8 mouse cellular contexts compared by ENCODE assay signal in the genomic region with DNA sequence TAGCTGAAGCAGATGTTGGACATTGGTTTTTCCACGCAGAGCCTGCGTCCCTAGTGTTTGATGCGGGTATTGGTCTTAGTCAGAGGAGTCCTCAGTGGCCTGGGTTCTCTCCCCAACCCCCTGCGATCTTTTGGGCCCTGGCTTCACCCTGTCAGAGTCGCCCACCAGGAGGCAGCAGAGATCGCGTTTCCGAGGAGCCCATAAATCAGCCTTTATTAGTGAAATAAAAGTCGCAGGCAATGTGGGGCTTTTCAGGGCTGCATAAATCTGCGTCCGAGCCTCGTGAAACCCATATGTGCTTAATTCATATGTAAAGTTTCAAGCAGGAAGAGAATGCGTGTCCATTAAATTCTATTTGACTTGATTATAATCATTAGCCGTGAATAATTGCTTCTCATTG. TPM values are rescaled to one million over a fixed set of nuclear protein-coding genes. Genes with fewer than 3 reads are reported as not detected.
A peak's percentile ranks its signal among the peaks of the same experiment; 100 is the strongest.
DNase-seq lines count a peak whose midpoint lies in the region; ATAC-seq and TF ChIP-seq lines count a peak whose summit lies in the region.

No protein-coding gene starts in this region.

- 9% methylated on average over 14 of the region's 14 CpGs for WGBS in embryonic facial prominence, embryonic 10.5 days
- 10% methylated on average over 14 of the region's 14 CpGs for WGBS in heart, postnatal 0 days

- no peak overlapping the region for H3K4me2 ChIP-seq in heart, postnatal 0 days (ENCODE audit: low read depth, low read length)

- peaks cover 71% of the 10 kb centered on the region for H3K27me3 ChIP-seq in embryonic facial prominence, embryonic 10.5 days (replicated peaks; ENCODE audit: low read depth, poor library complexity, severe bottlenecking)
- no peaks in the 10 kb centered on the region for H3K27me3 ChIP-seq in heart, postnatal 0 days (ENCODE audit: control insufficient read depth, insufficient read depth, low read length)

- no peak overlapping the region for H3K9ac ChIP-seq in heart, postnatal 0 days (replicated peaks; ENCODE audit: low read depth, low read length)

- no peaks in the 10 kb centered on the region for H3K36me3 ChIP-seq in embryonic facial prominence, embryonic 10.5 days (replicated peaks)
- no peaks in the 10 kb centered on the region for H3K36me3 ChIP-seq in heart, postnatal 0 days (replicated peaks; ENCODE audit: control insufficient read depth, insufficient read depth, low read length)

- peak; percentile 65 for DNase-seq in A20 (ENCODE audit: low read depth, low spot score)
- peak; percentile 76 for DNase-seq in adrenal gland, adult 2 months
- DNase-seq in embryonic facial prominence, embryonic 10.5 days (ENCODE audit: low spot score): peak; percentile 85
- peak; percentile 60 for DNase-seq in heart, postnatal 0 days (ENCODE audit: low spot score)
- DNase-seq in layer of hippocampus, adult 11-12 months (ENCODE audit: low spot score): peak; percentile 82
- peak; percentile 64 to 67 for DNase-seq in lung, adult 18-20 months
- DNase-seq in thymus, postnatal 10 days (ENCODE audit: low spot score in 2 of 2): peak; percentile 63 to 90

- peaks cover 83% of the 10 kb centered on the region for H3K4me1 ChIP-seq in embryonic facial prominence, embryonic 10.5 days
- H3K4me1 ChIP-seq in heart, postnatal 0 days (ENCODE audit: control insufficient read depth, insufficient read depth): peaks cover 16% of the 10 kb centered on the region

- H3K4me3 ChIP-seq in embryonic facial prominence, embryonic 10.5 days: 0 out of 2 replicates have a peak overlapping the region, but pooled peaks have one; percentile 13
- H3K4me3 ChIP-seq in heart, postnatal 0 days (ENCODE audit: low read depth, low read length): no peak overlapping the region

- H3K9me3 ChIP-seq in embryonic facial prominence, embryonic 10.5 days: no peaks in the 10 kb centered on the region
- H3K9me3 ChIP-seq in heart, postnatal 0 days (replicated peaks; ENCODE audit: control insufficient read depth, low read length): no peaks in the 10 kb centered on the region

- ATAC-seq in heart, postnatal 0 days (ENCODE audit: insufficient read depth, low read depth): peak; percentile 45
- peak; percentile 43; the same call in 1 of the 2 replicates for ATAC-seq in neutrophil, adult 5-6 weeks (ENCODE audit: extremely low read depth, insufficient number of reproducible peaks, low FRiP score, poor library complexity, severe bottlenecking)

- H3K27ac ChIP-seq in embryonic facial prominence, embryonic 10.5 days (replicated peaks): no peak overlapping the region
- no peak overlapping the region for H3K27ac ChIP-seq in heart, postnatal 0 days (ENCODE audit: low read depth)

- TF ChIP-seq EP300 in heart, postnatal 0 days (IDR thresholded peaks at IDR 0.05; ENCODE audit: low read depth): no peak

- TF ChIP-seq CTCF in heart, postnatal 0 days (IDR thresholded peaks at IDR 0.05; ENCODE audit: low read depth): peak; percentile 84

RNA-seq across cellular contexts. Expression of gene Macrod1, which starts 11.5 kb away (rescaled TPM):
- 10 to 100 TPM; 56.4 to 65.1 TPM for total RNA-seq in adrenal gland, adult 2 months (2021)
- polyA plus RNA-seq in adrenal gland, adult 2 months (2012; rRNA removed): 134 and 138 TPM in 2 replicates
- 5.0 and 5.4 TPM in 2 replicates for polyA plus RNA-seq in embryonic facial prominence, embryonic 10.5 days (2016; fragmentation: Nextera tagmentation; extraction: Ambion mirVana)
- 122 and 170 TPM in 2 replicates for total RNA-seq in heart, postnatal 0 days (2014; rRNA removed; ENCODE audit: low replicate concordance)
- polyA plus RNA-seq in heart, postnatal 0 days (2015; fragmentation: Nextera tagmentation; extraction: Ambion mirVana): 112 and 113 TPM in 2 replicates
- total RNA-seq in neutrophil, adult 5-6 weeks (2017): 1.2 and 3.7 TPM in 2 replicates

RNA-seq across cellular contexts. Expression of gene Stip1, which starts 28.4 kb away (rescaled TPM):
- 100 to 1,000 TPM; 175 to 323 TPM for total RNA-seq in adrenal gland, adult 2 months (2021)
- 22.8 and 43.0 TPM in 2 replicates for polyA plus RNA-seq in adrenal gland, adult 2 months (2012; rRNA removed)
- polyA plus RNA-seq in embryonic facial prominence, embryonic 10.5 days (2016; fragmentation: Nextera tagmentation; extraction: Ambion mirVana): 453 and 489 TPM in 2 replicates
- 94.6 and 99.7 TPM in 2 replicates for total RNA-seq in heart, postnatal 0 days (2014; rRNA removed; ENCODE audit: low replicate concordance)
- 98.3 and 98.5 TPM in 2 replicates for polyA plus RNA-seq in heart, postnatal 0 days (2015; fragmentation: Nextera tagmentation; extraction: Ambion mirVana)
- 73.9 and 81.6 TPM in 2 replicates for total RNA-seq in neutrophil, adult 5-6 weeks (2017)

RNA-seq across cellular contexts. Expression of gene Flrt1, which starts 37.4 kb away (rescaled TPM):
- total RNA-seq in adrenal gland, adult 2 months (2021): 1 to 10 TPM; 2.1 to 9.2 TPM
- 0.79 and 2.9 TPM in 2 replicates for polyA plus RNA-seq in adrenal gland, adult 2 months (2012; rRNA removed)
- 2.5 and 2.9 TPM in 2 replicates for polyA plus RNA-seq in embryonic facial prominence, embryonic 10.5 days (2016; fragmentation: Nextera tagmentation; extraction: Ambion mirVana)
- 0.23 and 0.89 TPM in 2 replicates for total RNA-seq in heart, postnatal 0 days (2014; rRNA removed; ENCODE audit: low replicate concordance)
- polyA plus RNA-seq in heart, postnatal 0 days (2015; fragmentation: Nextera tagmentation; extraction: Ambion mirVana): 1.0 TPM in 2 replicates
- 0.12 TPM in 1 of 2 replicates, not detected in the other for total RNA-seq in neutrophil, adult 5-6 weeks (2017)

RNA-seq across cellular contexts. Expression of gene Fermt3, which starts 48.9 kb away (rescaled TPM):
- 1 to 10 TPM; 6.7 to 7.1 TPM for total RNA-seq in adrenal gland, adult 2 months (2021)
- polyA plus RNA-seq in adrenal gland, adult 2 months (2012; rRNA removed): 10.4 and 10.8 TPM in 2 replicates
- 7.1 and 8.0 TPM in 2 replicates for polyA plus RNA-seq in embryonic facial prominence, embryonic 10.5 days (2016; fragmentation: Nextera tagmentation; extraction: Ambion mirVana)
- 8.9 and 11.1 TPM in 2 replicates for total RNA-seq in heart, postnatal 0 days (2014; rRNA removed; ENCODE audit: low replicate concordance)
- 4.9 and 5.1 TPM in 2 replicates for polyA plus RNA-seq in heart, postnatal 0 days (2015; fragmentation: Nextera tagmentation; extraction: Ambion mirVana)
- 211 and 225 TPM in 2 replicates for total RNA-seq in neutrophil, adult 5-6 weeks (2017)

Comparison
In these comparisons a context has a peak if more than half of its experiments do, and no peak if none do; other contexts are left out.
1. RNA of gene Macrod1, which starts 11.5 kb away (total RNA-seq): 122 to 170 TPM in heart, postnatal 0 days and 56.4 to 65.1 TPM in adrenal gland, adult 2 months; 1.2 to 3.7 TPM in neutrophil, adult 5-6 weeks; every median in the first group is over 10 times any median in the second.
2. Peak in every context shown above with its lines, with median percentiles within 50 percentile points of each other: DNase-seq.